Mouse (Mus musculus) limb, embryonic 13.5 days (tissue): ENCODE data around the gene Olfr1115. TPM values are rescaled to one million over a fixed set of nuclear protein-coding genes. Genes with fewer than 3 reads are reported as not detected.
"Not testable (repeated sequence)": the region's sequence is repeated elsewhere in the genome, so short reads cannot be mapped to it uniquely, and the experiment has no call there.

Source experiments
- ATAC-seq: fragments of 200-750 bp; cut with Nextera tagmentation; 2 replicates; pipeline ENCODE4 v1.8.0; 2017; ENCODE audit warnings: low read depth, moderate number of reproducible peaks, moderate TSS enrichment; ENCODE audit not compliant: low FRiP score
- H3K27ac ChIP-seq: fragments of 300-500 bp; sonication (generic); 2 replicates; pipeline ENCODE4 v1.5.1; 2015; ENCODE audit warnings: inconsistent platforms, mild to moderate bottlenecking, moderate library complexity
- H3K27me3 ChIP-seq: fragments of 300-500 bp; sonication (generic); 2 replicates; pipeline ENCODE4 v1.6.1; 2015; ENCODE audit warnings: mild to moderate bottlenecking, inconsistent platforms
- H3K36me3 ChIP-seq: fragments of 300-500 bp; sonication (generic); 2 replicates; pipeline ENCODE4 v1.6.1; 2015; ENCODE audit warnings: inconsistent platforms, mild to moderate bottlenecking, moderate library complexity
- H3K4me1 ChIP-seq: fragments of 300-500 bp; sonication (generic); 2 replicates; pipeline ENCODE4 v1.6.1; 2015; ENCODE audit warnings: inconsistent platforms
- H3K4me2 ChIP-seq: fragments of 300-500 bp; sonication (generic); replicated peaks from 2 replicates; pipeline ENCODE4 v1.6.1; 2015; ENCODE audit warnings: inconsistent platforms, mild to moderate bottlenecking, moderate library complexity
- H3K4me3 ChIP-seq: fragments of 300-500 bp; sonication (generic); 2 replicates; pipeline ENCODE4 v1.5.1; 2015; ENCODE audit warnings: moderate library complexity, mild to moderate bottlenecking, inconsistent platforms
- H3K9ac ChIP-seq: fragments of 300-500 bp; sonication (generic); 2 replicates; pipeline ENCODE4 v1.6.1; 2015; ENCODE audit warnings: mild to moderate bottlenecking, inconsistent platforms
- H3K9me3 ChIP-seq: fragments of 300-500 bp; sonication (generic); 2 replicates; pipeline ENCODE4 v1.6.1; 2016; ENCODE audit warnings: inconsistent platforms
- WGBS: fragments of 180-500 bp; shearing (Covaris S2); methylation state at CpG from one replicate; pipeline ENCODE4 v1.1.7; 2015; 5-methylcytosine and 5-hydroxymethylcytosine counted together
- microRNA-seq: library from miRNA; unstranded; fragments of <30 nt; microRNA quantifications from one replicate; pipeline ENCODE4, GENCODE M21; 2016
- polyA plus RNA-seq: library from polyadenylated mRNA; unstranded; fragments of >200 nt; fragmentation: Nextera tagmentation; extraction: Ambion mirVana; gene quantifications from 2 replicates; pipeline ENCODE4 v1.2.1, GENCODE M21; 2015

Gene Olfr1115
- not detected in 2 replicates for polyA plus RNA-seq

GRCm38 (mm10) chr2:87247713-87248112, at the start of gene Olfr1115:
Gene Olfr1115, plus strand, starts transcription at chr2:87248013.
- no peak within 1 kb of the TSS for H3K4me3 ChIP-seq
- no peak for ATAC-seq
- no peaks in the 10 kb centered on the region for H3K9me3 ChIP-seq
- no peaks in the 10 kb centered on the region for H3K4me1 ChIP-seq
- no peaks in the 10 kb centered on the region for H3K36me3 ChIP-seq
- no peak within 1 kb of the TSS for H3K9ac ChIP-seq
- no peak within 1 kb of the TSS for H3K27ac ChIP-seq
- H3K27me3 ChIP-seq, result no peaks in the 10 kb centered on the region
- 79% methylated on average over 2 of the region's 2 CpGs for WGBS
- no peak within 1 kb of the TSS for H3K4me2 ChIP-seq

GRCm38 (mm10) chr2:87208670-87209069, 39.1 kb upstream of the Olfr1115 start, which contains the start of gene Olfr1113:
Gene Olfr1113, plus strand, starts transcription at chr2:87208970.
- Histone ChIP-seq H3K36me3 (no peaks in the 10 kb centered on the region), H3K4me2 (no peak within 1 kb of the TSS), H3K9ac (no peak within 1 kb of the TSS), H3K27me3 (no peaks in the 10 kb centered on the region), H3K9me3 (no peaks in the 10 kb centered on the region), H3K27ac (no peak within 1 kb of the TSS), H3K4me1 (no peaks in the 10 kb centered on the region), H3K4me3 (no peak within 1 kb of the TSS)
- WGBS, result 84% methylated on average over 2 of the region's 2 CpGs
- ATAC-seq, result no peak

- Histone ChIP-seq H3K27me3 (no peaks in the 10 kb centered on the region), H3K9ac (no peak within 1 kb of the TSS), H3K4me2 (no peak within 1 kb of the TSS), H3K4me1 (no peaks in the 10 kb centered on the region), H3K4me3 (no peak within 1 kb of the TSS), H3K36me3 (no peaks in the 10 kb centered on the region), H3K27ac (no peak within 1 kb of the TSS), H3K9me3 (0 out of 2 replicates have a peak, but pooled peaks cover 4% of the 10 kb centered on the region)
- no peak for ATAC-seq
- WGBS, result 91% methylated on average over 1 of the region's 1 CpGs
Observed at GRCm38 (mm10) chr2:87267234-87267633, 19.4 kb downstream of the Olfr1115 start, which contains the start of gene Olfr1116. Gene Olfr1116, plus strand, starts transcription at chr2:87267534.

GRCm38 (mm10) chr2:87293977-87294376, 46.2 kb downstream of the Olfr1115 start:
- not testable (repeated sequence) for H3K4me1 ChIP-seq, H3K9me3 ChIP-seq, H3K4me3 ChIP-seq, H3K27ac ChIP-seq, H3K9ac ChIP-seq, H3K4me2 ChIP-seq, H3K36me3 ChIP-seq, H3K27me3 ChIP-seq, ATAC-seq

Small RNA genes lying within 50 kb of the gene (microRNA-seq; reads per million reads assigned to microRNA genes)
- not detected for gene Gm27438

Other genes with a start within 250 kb of the Olfr1115 start
- not detected in 2 replicates for gene Olfr1102, start 249.6 kb upstream of the Olfr1115 start, polyA plus RNA-seq
- gene Olfr1104, start 220.9 kb upstream of the Olfr1115 start, polyA plus RNA-seq, result not detected in 2 replicates
- gene Olfr1105, start 211.5 kb upstream of the Olfr1115 start, polyA plus RNA-seq, result not detected in 2 replicates
- gene Olfr1106, start 195.7 kb upstream of the Olfr1115 start, polyA plus RNA-seq, result not detected in 2 replicates
- gene Olfr1107, start 172.2 kb upstream of the Olfr1115 start, polyA plus RNA-seq, result not detected in 2 replicates
- gene Olfr1109, start 152.0 kb upstream of the Olfr1115 start, polyA plus RNA-seq, result not detected in 2 replicates
- gene Olfr259, start 133.4 kb upstream of the Olfr1115 start, polyA plus RNA-seq, result not detected in 2 replicates
- not detected in 2 replicates for gene Olfr1110, start 107.7 kb upstream of the Olfr1115 start, polyA plus RNA-seq
- gene Olfr1111, start 95.4 kb upstream of the Olfr1115 start, polyA plus RNA-seq, result not detected in 2 replicates
- not detected in 2 replicates for gene Olfr1112, start 60.2 kb upstream of the Olfr1115 start, polyA plus RNA-seq
- not detected in 2 replicates for gene Olfr1113, start 39.0 kb upstream of the Olfr1115 start, polyA plus RNA-seq
- gene Olfr1116, start 19.5 kb downstream of the Olfr1115 start, polyA plus RNA-seq, result not detected in 2 replicates
- not detected in 2 replicates for gene Olfr1118, start 59.6 kb downstream of the Olfr1115 start, polyA plus RNA-seq
- gene Olfr1120, start 106.8 kb downstream of the Olfr1115 start, polyA plus RNA-seq, result not detected in 2 replicates
- gene Olfr1121, start 121.9 kb downstream of the Olfr1115 start, polyA plus RNA-seq, result not detected in 2 replicates
- not detected in 2 replicates for gene Olfr1122, start 137.8 kb downstream of the Olfr1115 start, polyA plus RNA-seq
- not detected in 2 replicates for gene Olfr1123, start 168.6 kb downstream of the Olfr1115 start, polyA plus RNA-seq
- gene Olfr1124, start 182.3 kb downstream of the Olfr1115 start, polyA plus RNA-seq, result 0.05 and 0.13 TPM in 2 replicates
- not detected in 2 replicates for gene Olfr1126, start 205.9 kb downstream of the Olfr1115 start, polyA plus RNA-seq
- gene Pramel7, start 249.1 kb downstream of the Olfr1115 start, polyA plus RNA-seq, result not detected in 2 replicates